Mouse (Mus musculus) adrenal gland, postnatal 4 days (tissue): ENCODE measurements at regions not wholly inside any gene's neighbourhood (a gene's known extent, or its start where the extent isn't known, plus 50 kb on each side); places are given as distances from the start of the nearest gene placed in this dataset.

Experiments
- DNase-seq, 2 experiments: peaks; one replicate each; pipeline ENCODE4 v3.0.0; 2021 to 2022; ENCODE audit warnings: low spot score in 2 of 2, mixed read lengths in 2 of 2

- no peak for DNase-seq
Observed at GRCm38 (mm10) chr17:9764701-9765359, 95.3 kb upstream of the Pabpc6 start.

GRCm38 (mm10) chr17:9764041-9764606 is 94.6 kb upstream of the Pabpc6 start:
- DNase-seq: no peak

GRCm38 (mm10) chr17:9763110-9763509 is 93.6 kb upstream of the Pabpc6 start:
- no peak for DNase-seq

- DNase-seq: no peak
Observed at GRCm38 (mm10) chr17:9762436-9762835, 92.9 kb upstream of the Pabpc6 start.

- no peak for DNase-seq
Observed at GRCm38 (mm10) chr17:9760706-9761059, 91.2 kb upstream of the Pabpc6 start.

GRCm38 (mm10) chr17:9760026-9760705 is 90.6 kb upstream of the Pabpc6 start:
- no peak for DNase-seq

GRCm38 (mm10) chr17:9759421-9759852 is 89.9 kb upstream of the Pabpc6 start:
- no peak for DNase-seq

- no peak for DNase-seq
Observed at GRCm38 (mm10) chr17:9757725-9758251, 88.3 kb upstream of the Pabpc6 start.

GRCm38 (mm10) chr17:9756675-9757074 is 87.2 kb upstream of the Pabpc6 start:
- no peak for DNase-seq

GRCm38 (mm10) chr17:9756196-9756595 is 86.7 kb upstream of the Pabpc6 start:
- DNase-seq: peak; percentile 30 to 44

GRCm38 (mm10) chr17:9755576-9755975 is 86.1 kb upstream of the Pabpc6 start:
- DNase-seq: no peak

GRCm38 (mm10) chr17:9754884-9755405 is 85.4 kb upstream of the Pabpc6 start:
- no peak for DNase-seq

GRCm38 (mm10) chr17:9752848-9753247 is 83.3 kb upstream of the Pabpc6 start:
- no peak for DNase-seq

GRCm38 (mm10) chr17:9751348-9752170 is 82.0 kb upstream of the Pabpc6 start:
- no peak for DNase-seq

GRCm38 (mm10) chr17:9750046-9750445 is 80.5 kb upstream of the Pabpc6 start:
- no peak for DNase-seq

- no peak for DNase-seq
Observed at GRCm38 (mm10) chr17:9749301-9749700, 79.8 kb upstream of the Pabpc6 start.

GRCm38 (mm10) chr17:9747893-9748292 is 78.4 kb upstream of the Pabpc6 start:
- DNase-seq: no peak

GRCm38 (mm10) chr17:9743342-9743741 is 73.8 kb upstream of the Pabpc6 start:
- no peak for DNase-seq

GRCm38 (mm10) chr17:9741321-9741720 is 71.8 kb upstream of the Pabpc6 start:
- no peak for DNase-seq

GRCm38 (mm10) chr17:9729020-9729419 is 59.5 kb upstream of the Pabpc6 start:
- DNase-seq: no peak
